ENCODE assay signal across 16 mouse cellular contexts in the genomic region with DNA sequence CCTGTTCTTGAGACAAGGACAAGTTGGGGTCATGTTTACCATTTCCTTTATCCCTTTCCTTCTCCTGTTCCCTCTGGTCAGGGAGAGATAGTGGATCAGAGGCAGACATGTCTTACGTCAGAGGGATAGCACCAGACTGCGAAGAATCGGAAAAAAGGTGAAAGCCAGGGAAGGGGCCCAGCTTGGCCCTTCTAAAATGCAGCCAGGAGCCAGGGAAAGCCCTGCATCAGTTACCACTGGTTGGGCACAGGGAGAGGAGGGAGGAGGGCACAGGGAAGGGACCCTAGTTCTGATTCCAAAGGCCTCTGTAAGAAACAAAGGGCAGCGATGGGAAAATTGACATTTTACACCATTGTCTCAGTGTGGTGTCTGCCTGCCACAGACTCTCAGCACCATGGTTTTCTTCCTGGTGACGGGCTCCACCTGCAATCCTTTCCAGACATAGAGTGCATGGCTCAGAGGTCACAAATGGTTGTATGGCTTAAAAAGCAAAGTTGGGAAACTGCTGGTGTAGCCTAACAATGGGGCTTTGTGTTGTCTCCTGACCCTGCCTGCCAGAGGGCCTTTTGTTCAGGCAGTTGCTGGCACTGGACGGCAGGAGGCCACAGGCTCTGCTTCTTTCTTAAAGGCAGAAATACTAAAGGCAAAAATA.
A peak's percentile ranks its signal among the peaks of the same experiment; 100 is the strongest.
DNase-seq lines count a peak whose midpoint lies in the region; ATAC-seq and TF ChIP-seq lines count a peak whose summit lies in the region.
"Had no signal": no experiment of that assay in that cellular context is flagged by ENCODE, and none has a peak within 500 bp of the region (broad histone marks: within the 10 kb centered on the region; RNA-seq: fewer than 3 reads in every experiment).

No protein-coding gene starts in this region.

- ATAC-seq in hindbrain, embryonic 13.5 days (ENCODE audit: low FRiP score) = no peak
- peak; percentile 64; the same call in 1 of the 2 replicates for ATAC-seq in midbrain, embryonic 12.5 days (ENCODE audit: low FRiP score, low read depth)

- no peak overlapping the region for H3K9ac ChIP-seq in hindbrain, embryonic 13.5 days
- no peak overlapping the region for H3K9ac ChIP-seq in midbrain, embryonic 12.5 days (replicated peaks)
- H3K9ac ChIP-seq: embryonic facial prominence, embryonic 13.5 days; heart, embryonic 13.5 days; liver, embryonic 13.5 days had no signal

- TF ChIP-seq POLR2A in brain, embryonic 14.5 days (IDR thresholded peaks at IDR 0.05; ENCODE audit: borderline replicate concordance, extremely low read depth, insufficient read depth, insufficient read length, poor library complexity, severe bottlenecking) = no peak

- peak overlapping the region; percentile 87 for H3K27ac ChIP-seq in hindbrain, embryonic 10.5 days
- H3K27ac ChIP-seq in hindbrain, embryonic 13.5 days = no peak overlapping the region
- H3K27ac ChIP-seq in midbrain, embryonic 12.5 days (replicated peaks) = peak overlapping the region; percentile 64
- H3K27ac ChIP-seq: embryonic facial prominence, embryonic 13.5 days; heart, embryonic 13.5 days; liver, embryonic 13.5 days had no signal

- intact Hi-C loops in heart, postnatal 25 days (cut with DNase I) = no loop called here

- peaks cover 4% of the 10 kb centered on the region; the same call in 1 of the 2 replicates for H3K9me3 ChIP-seq in hindbrain, embryonic 10.5 days
- no peaks in the 10 kb centered on the region for H3K9me3 ChIP-seq in hindbrain, embryonic 13.5 days
- H3K9me3 ChIP-seq in midbrain, embryonic 12.5 days = no peaks in the 10 kb centered on the region
- H3K9me3 ChIP-seq: liver, embryonic 13.5 days had no signal

- TF ChIP-seq CTCF in brain, embryonic 14.5 days (IDR thresholded peaks at IDR 0.05; ENCODE audit: borderline replicate concordance, extremely low read depth, insufficient read depth, insufficient read length) = peak; percentile 45; the same call in 1 of the 2 replicates

- H3K4me1 ChIP-seq in hindbrain, embryonic 10.5 days (replicated peaks) = peaks cover 47% of the 10 kb centered on the region
- H3K4me1 ChIP-seq in hindbrain, embryonic 13.5 days (replicated peaks) = peaks cover 29% of the 10 kb centered on the region
- H3K4me1 ChIP-seq in midbrain, embryonic 12.5 days = peaks cover 33% of the 10 kb centered on the region

- H3K27me3 ChIP-seq in hindbrain, embryonic 10.5 days (ENCODE audit: insufficient read depth, poor library complexity, severe bottlenecking) = peaks cover 17% of the 10 kb centered on the region
- H3K27me3 ChIP-seq in hindbrain, embryonic 13.5 days = peaks cover 10% of the 10 kb centered on the region
- no peaks in the 10 kb centered on the region; the same call in 1 of the 2 replicates for H3K27me3 ChIP-seq in midbrain, embryonic 12.5 days
- H3K27me3 ChIP-seq: embryonic facial prominence, embryonic 13.5 days had no signal

- H3K4me2 ChIP-seq in hindbrain, embryonic 13.5 days = no peak overlapping the region
- peak overlapping the region; percentile 4; the same call in 1 of the 2 replicates for H3K4me2 ChIP-seq in midbrain, embryonic 12.5 days (replicated peaks)
- H3K4me2 ChIP-seq: embryonic facial prominence, embryonic 13.5 days; heart, embryonic 13.5 days; liver, embryonic 13.5 days had no signal

- no peak overlapping the region for H3K4me3 ChIP-seq in hindbrain, embryonic 10.5 days
- no peak overlapping the region for H3K4me3 ChIP-seq in hindbrain, embryonic 13.5 days
- H3K4me3 ChIP-seq in midbrain, embryonic 12.5 days = no peak overlapping the region
- H3K4me3 ChIP-seq: embryonic facial prominence, embryonic 13.5 days; heart, embryonic 13.5 days; liver, embryonic 13.5 days had no signal

- peak; percentile 79 for DNase-seq in hindbrain, embryonic 10.5 days (ENCODE audit: low spot score)
- DNase-seq in brain, embryonic 14.5 days (ENCODE audit: low read depth) = peak; percentile 61
- peak; percentile 70 for DNase-seq in gonadal fat pad, adult 2 months (ENCODE audit: low read depth)
- no peak for DNase-seq in ovary, adult 18-20 months (ENCODE audit: low spot score)
- no peak for DNase-seq in kidney, postnatal 25 days
- no peak for DNase-seq in heart, postnatal 25 days (ENCODE audit: low spot score)
- DNase-seq: adrenal gland, adult 8-10 months; cerebellum, adult 11 months; kidney, adult 11 months; layer of hippocampus, postnatal 36 days; liver, embryonic 13.5 days; thymus, postnatal 25 days had no signal

- WGBS in hindbrain, embryonic 10.5 days = 17% methylated on average over 6 of the region's 6 CpGs
- 18% methylated on average over 6 of the region's 6 CpGs for WGBS in hindbrain, embryonic 13.5 days
- 19% methylated on average over 6 of the region's 6 CpGs for WGBS in midbrain, embryonic 12.5 days

- no peaks in the 10 kb centered on the region for H3K36me3 ChIP-seq in hindbrain, embryonic 10.5 days
- no peaks in the 10 kb centered on the region for H3K36me3 ChIP-seq in hindbrain, embryonic 13.5 days
- H3K36me3 ChIP-seq in midbrain, embryonic 12.5 days = no peaks in the 10 kb centered on the region
- H3K36me3 ChIP-seq: embryonic facial prominence, embryonic 13.5 days; heart, embryonic 13.5 days; liver, embryonic 13.5 days had no signal

Comparison
In these comparisons a context has a peak if more than half of its experiments do, and no peak if none do; other contexts are left out.
1. DNase-seq: peak in hindbrain, embryonic 10.5 days (single experiment), brain, embryonic 14.5 days (single experiment) and gonadal fat pad, adult 2 months (single experiment); none in ovary, adult 18-20 months (single experiment), kidney, postnatal 25 days (0 of 2) and heart, postnatal 25 days (single experiment).